Mouse (Mus musculus) cerebellum, postnatal 36 days (tissue): ENCODE data around the gene Srsf4.

Experiments used
- DNase-seq, 2 experiments: peaks; one replicate each; pipeline ENCODE4 v3.0.0; 2021 to 2022; ENCODE audit warnings: mixed read lengths in 2 of 2

The Srsf4 gene

DNA sequence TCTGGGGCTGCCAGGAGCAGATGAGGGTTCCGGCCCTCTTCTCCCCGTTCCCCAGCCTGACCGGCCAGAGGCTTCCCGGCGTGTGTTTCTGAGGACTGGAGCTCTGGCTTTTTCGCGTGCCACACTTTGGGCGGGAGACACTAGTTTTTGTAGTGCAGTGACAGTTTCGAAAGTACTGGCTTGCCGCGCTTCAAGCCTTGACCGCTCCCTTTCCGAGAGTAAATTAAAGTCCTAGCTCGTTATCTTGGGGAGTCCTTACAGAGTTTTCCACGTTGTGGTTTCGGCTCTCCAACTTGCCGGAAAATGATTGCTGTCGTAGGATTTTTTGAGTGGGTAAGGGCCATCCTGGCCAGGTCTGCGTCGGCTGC is 736 bp downstream of the Srsf4 start:
- no peak for DNase-seq

DNA sequence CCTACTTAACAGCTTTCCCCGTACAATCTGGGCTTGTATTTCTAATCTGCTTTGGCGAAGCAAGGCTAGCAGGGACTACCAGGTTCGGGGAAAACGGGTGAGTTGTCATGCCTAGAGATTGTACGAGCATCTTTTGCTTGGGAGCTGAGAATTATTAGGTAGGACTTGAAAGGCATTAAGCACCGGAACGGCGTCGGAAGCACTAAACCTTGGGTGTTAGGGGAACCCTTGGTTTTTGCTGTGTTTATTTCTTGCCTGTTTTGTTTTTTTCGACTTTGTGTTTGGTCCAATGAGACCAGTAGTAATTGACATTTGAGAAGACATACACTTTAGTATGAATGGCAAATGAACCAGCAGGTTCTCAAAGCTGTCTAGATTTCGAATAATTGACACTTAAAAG is 1.1 kb downstream of the Srsf4 start:
- DNase-seq, result no peak

DNA sequence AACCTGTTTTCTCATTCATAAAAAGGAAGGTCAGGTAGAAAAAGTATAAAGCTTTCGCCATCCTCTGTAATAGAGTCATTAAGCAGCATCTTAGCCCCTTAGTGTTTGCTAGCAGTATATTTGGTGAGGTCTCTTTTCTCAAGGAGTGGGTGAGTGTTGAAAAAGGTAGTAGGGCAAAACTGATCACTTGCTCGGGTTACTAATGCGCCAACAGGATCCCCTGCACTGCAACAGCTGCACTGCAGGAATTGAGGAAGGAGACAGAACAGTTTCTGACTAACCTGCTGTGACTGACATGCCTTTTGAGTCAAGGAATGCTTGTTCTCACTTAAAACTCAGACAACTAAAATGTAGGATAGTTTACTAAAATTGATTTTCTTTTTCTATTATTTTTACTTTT is 1.8 kb downstream of the Srsf4 start:
- DNase-seq, result no peak

DNA sequence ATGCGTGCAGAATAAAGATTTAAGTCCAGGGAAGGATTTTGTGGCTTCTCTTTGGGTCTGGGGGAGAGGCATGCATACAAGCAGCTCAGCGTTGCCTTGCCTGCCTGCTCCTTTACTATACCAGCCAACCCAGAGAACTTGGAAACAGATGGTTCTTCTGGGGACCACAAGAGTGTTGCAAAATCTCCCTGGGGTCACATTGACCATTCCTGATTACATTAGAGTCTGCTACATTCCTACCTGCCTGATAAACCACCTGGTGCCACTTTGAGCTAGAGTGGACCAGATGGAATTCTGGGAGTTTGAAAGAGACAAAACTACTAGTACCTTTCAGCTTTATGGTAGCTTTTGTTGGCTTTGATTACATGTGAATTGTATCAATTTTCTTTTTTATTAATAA is 3.4 kb downstream of the Srsf4 start:
- no peak for DNase-seq

DNA sequence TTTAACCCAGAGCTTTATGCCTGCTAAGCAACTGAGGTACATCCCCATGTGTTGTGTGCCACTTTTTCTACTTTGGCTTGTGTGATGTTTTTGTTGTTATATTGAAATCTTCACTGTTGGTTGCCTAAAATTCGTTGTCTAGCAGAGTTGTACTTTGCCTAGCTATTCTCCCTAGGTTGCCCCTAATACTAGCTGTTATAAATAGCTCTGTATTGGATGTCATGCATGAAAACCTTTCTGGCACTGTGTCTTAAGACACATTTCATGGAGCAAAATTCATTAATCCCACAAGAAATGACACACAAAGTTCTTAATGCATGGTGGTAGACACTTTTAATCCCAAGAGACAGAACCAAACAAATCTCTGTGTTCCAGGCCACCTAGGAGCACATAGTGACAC is 6.3 kb downstream of the Srsf4 start:
- DNase-seq, result no peak

DNA sequence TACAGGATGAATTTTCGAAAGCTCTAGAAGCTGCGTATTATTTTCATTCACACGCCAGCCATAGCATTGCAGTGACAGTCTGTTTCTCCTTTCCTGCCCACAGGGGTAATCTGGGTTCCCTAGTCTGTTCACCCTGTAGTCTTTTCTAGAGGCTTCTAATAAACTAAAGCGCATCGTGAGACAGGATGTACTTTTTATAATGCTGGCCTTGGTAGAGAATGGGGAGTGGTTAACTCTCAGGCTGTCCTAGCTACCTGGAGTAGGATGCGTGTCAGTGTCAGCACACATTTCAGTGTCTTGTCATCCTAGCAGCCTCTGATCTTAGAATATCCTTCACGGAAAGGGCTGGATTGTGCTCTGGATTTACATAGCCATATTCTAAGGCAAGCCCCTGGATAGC is 7.9 kb downstream of the Srsf4 start:
- no peak for DNase-seq

DNA sequence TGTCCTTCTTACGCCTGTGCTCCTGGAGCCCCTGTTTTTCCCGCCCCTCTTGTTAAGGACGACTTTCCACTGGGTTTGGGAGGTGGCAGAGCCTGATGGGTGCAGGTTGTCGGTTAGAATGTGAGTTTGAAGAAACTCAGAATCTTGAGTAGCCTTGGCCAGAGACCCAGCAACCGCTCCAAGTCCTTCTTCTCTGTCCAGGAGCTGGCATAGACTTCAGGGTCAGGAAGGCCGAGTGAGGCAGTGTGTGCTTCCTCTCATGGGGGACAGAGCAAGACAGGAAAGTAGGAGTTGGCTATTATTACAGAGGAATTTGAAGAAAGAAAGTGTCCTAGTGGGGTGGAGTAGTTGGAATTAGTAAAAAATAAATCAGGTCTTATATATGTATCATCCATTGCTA is 10.2 kb downstream of the Srsf4 start:
- no peak for DNase-seq

DNA sequence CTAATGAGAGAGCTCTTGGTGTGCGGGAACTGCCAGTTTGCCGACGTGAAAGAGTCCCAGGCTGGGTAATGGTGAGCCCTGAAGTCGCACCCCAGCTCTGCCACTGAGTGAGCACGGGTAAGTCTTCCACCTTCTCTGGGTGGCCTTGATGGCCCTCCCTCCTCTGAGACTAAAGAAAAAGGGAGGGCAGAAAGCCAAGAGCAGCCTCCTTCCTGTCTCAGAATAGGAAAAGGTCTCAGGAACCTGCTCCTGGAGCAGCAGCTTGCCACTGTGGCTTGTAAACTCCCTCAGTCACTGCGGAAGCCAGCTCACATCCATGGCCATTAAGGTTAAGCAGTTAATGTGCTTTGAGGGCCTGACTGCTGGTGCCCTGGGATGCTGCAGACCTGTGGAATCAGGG is 12.0 kb downstream of the Srsf4 start:
- DNase-seq, result no peak

DNA sequence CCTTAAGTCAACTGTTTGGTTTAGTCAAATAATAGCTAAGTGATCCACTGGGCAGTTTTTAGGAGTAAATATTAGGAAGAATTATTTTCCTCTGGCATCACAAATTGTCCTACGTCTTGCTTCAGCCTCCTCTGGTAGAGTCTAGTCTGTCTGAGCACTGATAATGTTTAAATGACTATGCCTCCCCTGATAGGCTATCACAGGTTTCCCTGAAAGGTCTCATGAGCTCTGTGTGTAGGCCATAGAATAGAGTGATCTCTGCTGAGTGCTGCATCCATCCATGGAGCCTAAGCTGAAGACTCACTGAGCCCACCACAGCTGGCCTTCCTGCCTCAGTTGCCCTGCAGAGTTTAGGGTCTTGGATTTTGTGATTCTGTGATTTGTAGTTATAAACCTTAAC is 15.1 kb downstream of the Srsf4 start:
- DNase-seq, result no peak

DNA sequence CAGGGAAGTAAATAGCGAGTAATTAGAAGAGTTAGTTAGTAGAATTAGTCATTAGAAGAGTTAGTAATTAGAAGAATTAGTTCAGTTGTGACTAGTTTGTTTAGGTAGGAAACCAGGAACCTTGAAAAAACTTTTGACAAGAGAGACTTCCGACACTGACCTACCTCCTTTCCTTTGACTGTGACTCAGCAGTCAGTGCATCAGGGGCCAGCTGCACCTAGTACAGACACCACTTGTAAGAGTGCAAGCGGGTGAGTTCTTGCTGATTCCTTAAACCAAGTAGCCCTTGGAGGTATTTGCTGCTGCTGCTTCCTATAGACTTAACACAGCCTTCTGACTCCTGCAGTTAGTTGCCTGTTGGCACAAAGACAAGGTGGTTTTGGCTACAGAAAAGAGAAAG is 17.3 kb downstream of the Srsf4 start:
- DNase-seq, result no peak

DNA sequence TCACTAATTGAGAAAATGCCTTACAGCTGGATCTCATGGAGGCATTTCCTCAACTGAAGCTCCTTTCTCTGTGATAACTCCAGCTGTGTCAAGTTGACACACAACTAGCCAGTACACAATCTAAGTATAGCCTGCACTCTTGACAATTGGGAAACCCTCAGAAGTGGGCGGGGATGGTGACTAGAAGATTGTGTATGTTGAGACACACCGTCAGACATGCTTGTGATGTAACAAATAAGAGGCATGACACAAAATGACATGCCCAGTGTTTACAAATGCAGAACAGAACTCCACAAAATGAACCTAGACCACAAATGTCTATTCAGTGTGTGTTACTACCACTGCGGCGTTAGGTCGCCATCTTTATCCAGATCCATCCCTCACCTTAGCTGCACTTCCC is 23.7 kb downstream of the Srsf4 start:
- DNase-seq, result no peak

DNA sequence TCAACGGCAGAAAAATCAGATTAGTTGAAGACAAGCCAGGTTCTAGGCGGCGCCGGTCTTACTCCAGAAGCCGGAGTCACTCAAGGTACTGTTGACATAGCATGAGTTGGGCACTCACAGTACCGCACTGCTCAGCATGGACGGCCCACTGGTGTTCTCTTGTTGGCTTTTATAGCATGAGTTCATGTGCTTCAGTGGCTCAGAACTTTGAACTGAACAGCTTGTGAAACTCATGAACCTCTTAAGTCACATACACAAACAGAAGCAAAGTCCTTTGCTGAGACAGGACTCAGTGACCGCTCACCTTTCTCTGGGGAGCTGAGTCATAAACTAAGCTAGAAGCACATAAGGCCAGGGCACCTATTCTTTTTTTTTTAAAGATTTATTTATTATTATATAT is 24.4 kb downstream of the Srsf4 start:
- DNase-seq, result no peak

DNA sequence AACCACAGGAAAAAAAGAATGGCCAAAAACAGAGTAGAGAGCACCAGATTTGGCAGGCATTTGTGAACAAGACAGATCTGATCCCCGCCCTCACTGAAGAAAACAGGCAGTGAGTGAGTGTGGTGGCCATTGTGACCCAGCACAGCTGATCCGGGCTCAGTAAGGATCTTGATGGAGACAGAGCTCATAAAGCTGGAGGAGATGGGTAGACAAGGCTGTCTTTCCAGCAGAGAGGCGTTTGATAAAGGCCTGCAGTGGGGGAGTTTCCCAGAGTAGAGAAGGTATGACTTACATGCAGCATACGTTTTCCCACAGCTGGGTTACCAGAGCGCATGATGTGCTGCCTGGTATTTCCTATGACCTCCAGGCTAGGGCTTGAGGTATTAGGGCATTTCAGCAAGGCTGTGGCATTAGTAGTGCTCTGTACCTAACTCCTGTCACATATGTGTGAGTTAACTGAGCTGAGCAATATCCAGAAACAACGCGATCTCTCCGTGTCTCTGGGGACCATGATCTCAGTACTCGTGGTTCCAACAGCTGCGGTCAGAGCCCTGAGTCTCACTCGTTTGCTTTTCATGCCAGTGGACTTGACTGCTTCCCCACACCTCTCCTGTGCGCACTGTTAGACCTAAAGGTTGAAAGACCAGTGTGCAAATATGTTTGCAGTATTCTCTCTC is 25.2 kb downstream of the Srsf4 start:
- no peak for DNase-seq

DNA sequence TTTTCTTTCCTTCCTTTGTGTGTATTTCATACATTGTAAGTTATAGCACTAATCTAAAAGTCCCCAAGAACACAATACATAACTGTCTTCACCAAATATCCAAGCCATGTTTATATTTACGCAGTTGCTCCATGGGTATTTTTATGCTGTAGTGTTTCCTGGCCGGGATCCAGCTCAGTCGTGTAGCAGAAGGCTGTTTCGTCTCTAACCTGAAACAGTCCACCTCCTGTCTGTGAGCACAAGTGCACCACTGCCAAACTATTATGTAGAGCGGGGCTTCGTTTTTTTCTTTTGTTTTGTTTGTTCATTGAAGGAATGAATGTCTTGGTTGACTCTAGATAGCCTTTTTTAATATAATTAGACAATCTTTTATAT is 25.8 kb downstream of the Srsf4 start:
- peak; percentile 60 to 69 for DNase-seq

DNA sequence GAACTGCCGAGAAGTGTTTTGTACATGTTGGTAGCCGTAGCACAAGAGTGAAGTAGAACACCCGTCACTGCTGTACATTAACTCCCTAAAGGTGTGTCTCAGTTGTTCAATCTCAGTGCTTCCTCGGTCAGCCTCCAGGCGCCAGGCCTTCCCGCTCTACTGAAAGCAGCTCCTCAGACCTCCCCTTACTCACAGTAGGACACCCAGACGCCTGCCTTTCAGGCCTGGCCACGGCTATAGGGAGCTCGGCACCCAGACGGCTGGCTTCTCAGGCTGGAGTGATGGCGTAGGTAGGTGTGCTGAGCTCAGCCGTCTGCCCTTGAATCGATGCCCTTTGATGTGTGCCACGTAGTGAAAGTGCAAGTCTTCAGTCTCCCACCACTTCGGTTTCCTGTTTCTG is 27.7 kb downstream of the Srsf4 start:
- no peak for DNase-seq

DNA sequence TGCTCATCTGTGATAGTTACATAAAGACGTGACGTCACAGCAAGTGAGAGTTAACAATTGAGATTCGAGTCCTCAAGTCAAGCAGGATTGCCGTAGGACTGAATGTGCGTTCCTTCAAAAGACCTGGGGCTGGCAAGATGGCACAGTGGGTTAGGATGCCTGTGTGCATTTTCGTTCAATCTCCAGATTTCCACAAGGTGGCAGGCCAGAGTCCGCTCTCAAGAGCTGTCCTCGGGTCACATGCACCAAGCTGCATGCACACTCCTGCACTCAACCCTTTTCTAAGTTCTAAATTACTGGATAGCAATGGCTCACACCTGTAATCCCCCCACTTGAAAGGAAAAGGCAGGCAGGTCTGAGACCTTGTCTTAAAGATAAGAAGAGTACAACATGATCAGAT is 31.1 kb downstream of the Srsf4 start:
- peak; percentile 35 to 39 for DNase-seq

DNA sequence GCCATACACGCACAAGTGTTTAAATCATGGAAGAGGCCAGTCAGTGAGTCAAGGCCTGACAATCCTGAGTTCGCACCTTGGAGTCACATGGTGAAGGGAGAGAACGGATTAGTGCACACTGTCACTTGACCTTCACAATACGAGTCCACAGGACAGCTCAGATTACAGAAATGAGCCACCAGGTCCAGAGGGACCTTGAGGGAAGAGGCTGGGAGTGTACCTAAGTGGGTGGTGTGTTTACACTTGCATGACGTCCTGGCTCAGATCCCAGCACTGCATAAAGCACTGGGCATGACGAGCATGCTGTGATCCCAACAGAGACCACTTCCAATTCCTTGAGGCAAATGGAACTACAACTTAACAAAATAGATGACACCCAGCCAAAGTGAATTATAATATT is 33.0 kb downstream of the Srsf4 start:
- no peak for DNase-seq

DNA sequence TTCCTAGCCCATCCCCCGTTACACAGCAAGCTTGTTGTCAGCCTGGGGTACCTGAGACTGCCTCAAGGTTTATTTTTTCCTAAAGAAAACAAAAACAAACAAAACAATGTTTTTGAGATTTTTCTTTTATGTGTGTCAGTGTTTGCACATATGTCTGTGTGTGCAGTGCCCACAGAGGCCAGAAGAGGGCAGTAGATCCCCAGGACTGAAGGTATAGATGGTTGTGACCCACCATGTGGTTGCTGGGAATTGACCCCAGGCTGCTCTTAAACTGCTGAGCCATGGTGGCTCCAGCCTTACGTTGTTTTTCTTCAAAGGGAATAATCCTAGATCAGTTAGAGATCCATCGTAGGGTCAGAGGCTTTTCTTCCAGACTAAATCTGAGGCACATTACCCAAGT is 34.5 kb downstream of the Srsf4 start:
- DNase-seq, result no peak

DNA sequence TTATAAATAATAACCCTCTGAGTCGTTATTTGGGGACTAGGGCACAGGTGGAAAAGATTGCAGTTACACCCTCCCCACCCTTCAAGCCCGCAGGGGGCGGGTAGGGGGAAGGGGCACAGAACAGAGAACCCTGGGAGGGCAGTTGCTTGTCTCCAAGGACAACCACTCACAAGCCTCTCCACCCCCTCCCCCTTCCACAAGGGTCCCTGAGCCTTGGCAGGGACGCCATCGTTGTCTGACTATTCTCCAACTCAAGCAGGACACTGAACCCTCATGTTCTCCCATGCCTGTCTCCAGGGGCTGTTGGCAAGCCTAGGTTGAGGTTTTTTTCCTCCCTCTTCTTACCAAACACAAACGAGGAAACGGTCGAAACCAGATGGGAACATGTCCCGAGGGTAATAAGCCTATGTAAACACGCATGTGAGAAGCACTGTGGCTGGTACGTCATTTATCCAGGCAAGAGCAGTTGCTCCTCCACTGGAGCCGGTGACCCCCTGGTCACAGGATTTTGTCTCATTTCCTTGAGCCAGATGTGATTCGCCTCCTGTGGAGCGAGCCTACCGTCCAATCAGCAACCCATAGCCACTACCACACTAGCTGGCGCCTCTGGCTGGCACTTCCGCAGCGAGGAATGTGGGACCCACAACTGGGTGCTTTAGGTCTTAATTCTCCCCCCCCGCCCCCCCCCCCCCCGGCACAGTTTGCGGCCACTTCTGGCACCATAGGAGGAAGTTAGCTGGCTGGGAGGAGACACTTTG is 37.0 kb downstream of the Srsf4 start:
- DNase-seq, result no peak

DNA sequence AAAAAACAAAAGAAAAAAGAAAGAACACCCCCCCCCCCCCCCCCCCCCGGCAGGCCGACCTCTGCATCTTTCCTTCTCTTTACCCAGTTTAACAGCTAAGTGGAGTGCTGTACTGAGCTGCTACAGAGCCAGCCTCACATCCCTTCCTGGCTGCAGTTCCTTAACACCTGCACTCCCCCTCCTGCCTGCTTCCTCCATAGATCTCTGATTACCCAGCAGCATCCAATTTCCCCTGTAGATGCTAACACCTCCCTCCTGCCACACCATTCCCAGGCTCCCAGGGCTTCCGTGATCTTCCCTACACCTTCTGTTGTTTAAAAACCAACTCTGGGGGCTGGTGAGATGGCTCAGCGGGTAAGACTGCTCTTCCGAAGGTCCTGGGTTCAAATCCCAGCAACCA is 38.1 kb downstream of the Srsf4 start:
- DNase-seq, result no peak

DNA sequence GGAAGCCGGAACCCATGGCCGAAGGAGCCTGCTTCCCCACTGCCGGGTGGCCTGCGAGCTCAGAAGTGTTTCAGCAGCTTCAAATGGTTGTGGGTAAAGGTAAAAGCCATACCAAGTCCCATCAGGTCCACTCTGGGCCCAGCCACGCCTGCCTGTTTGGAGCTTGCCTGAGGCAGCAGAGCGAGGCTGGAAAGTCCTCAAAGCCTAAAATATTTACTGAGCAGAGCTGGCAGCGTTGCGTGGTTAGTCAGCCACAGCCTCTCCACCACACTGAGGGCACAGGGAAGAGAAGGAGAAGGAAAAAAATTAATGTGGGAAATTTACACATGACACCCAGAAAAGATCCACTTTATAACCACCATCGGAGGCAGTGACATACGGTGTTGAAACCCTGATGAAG is 40.1 kb downstream of the Srsf4 start:
- no peak for DNase-seq

DNA sequence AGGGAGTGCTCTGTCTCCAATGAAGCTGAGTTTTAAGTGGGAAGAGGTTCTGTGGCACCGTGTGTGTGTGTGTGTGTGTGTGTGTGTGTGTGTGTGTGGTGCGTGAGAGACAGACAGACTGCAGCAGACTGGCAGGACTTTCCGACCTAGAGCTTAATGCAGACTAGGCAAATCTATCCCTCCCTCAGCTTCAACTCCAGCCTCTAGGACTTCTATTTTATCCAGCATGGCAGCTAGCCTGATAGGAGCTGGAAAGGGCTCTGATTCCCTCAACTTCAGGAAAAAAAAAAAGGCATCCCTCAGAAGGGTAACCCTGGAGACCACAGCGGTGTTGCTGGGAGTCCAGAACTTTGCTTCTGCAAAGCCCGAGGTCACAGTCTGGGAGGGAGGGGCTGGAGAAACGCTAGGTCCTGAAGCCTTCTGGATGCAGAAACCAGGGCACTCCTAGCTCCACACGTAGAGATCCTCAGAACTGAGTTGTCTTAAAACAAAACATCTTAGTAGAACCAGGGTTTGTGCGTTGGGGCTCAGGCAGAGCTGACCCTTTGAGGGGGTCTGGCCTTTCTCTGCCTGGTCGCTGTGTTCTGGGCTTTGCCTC is 40.7 kb downstream of the Srsf4 start:
- DNase-seq, result no peak

DNA sequence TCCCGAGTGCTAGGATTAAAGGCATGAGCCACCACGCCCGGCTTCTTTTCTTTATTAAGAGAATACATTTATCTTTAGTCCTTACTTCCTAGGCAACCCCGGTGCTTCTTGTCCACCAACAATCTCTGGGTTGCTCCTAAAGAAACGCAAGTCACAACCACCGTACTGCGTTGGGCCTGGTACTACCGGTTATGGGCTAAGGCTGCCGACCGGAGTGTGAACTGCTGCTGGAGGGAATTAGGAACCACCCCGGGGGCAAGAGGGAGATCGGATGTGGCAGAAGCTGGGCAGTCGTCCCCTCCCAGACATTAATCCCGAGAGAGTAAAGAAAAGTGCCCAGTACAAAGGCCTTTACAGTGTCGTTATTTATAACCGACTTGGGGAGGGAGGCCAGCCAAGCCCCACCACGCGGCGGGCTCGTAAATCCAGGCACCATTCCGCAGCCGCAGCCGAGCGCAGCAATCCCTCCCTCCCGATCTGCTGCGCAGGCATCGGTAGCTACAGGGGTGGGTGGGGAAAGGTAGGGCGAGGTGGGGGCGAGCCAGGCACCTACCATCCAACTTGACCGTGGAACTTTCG is 41.6 kb downstream of the Srsf4 start:
- DNase-seq, result no peak

DNA sequence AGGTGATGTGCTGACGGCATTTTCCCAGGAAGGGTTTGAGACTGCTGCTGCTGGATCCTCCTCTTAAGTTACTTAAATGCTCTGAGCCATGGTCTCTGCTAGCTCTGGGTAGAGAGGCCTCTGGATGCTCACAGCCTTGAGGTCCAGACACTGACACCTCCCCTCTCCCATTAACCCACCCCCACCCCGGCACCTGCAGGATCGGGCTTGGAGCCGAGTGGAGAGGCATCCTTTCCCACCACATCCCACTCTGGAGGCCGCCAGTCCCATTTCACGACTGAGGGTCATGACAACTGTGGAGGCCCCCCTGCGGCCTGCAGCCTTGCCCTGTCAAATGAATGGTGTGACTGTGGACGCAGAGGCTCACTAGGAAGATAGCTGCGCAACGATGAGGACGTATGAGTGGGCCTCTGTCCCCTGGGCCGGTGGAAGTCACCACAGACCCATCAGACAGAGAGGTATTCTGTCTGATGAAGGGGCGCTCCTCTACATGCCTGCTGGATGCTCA is 42.5 kb downstream of the Srsf4 start:
- no peak for DNase-seq
